Mouse (Mus musculus) heart, embryonic 14.5 days (tissue): Measurements from ENCODE around the gene Wnt5a. TPM values are rescaled to one million over a fixed set of nuclear protein-coding genes. Genes with fewer than 3 reads are reported as not detected.

ENCODE experiments used
- ATAC-seq: fragments of 200-750 bp; cut with Nextera tagmentation; 2 replicates; pipeline ENCODE4 v1.8.0; 2017; ENCODE audit warnings: low read depth, moderate TSS enrichment; ENCODE audit not compliant: insufficient number of reproducible peaks, insufficient read depth, low FRiP score
- H3K27ac ChIP-seq, 2 experiments: fragments of 200-500 bp in 1 of 2; fragments of 300-500 bp in 1 of 2; sonication (generic) in 1 of 2; replicated peaks in 1 of 2; 2 replicates each; pipeline ENCODE4 v1.5.1; 2012 to 2014; ENCODE audit warnings: low read depth in 2 of 2, low read length in 2 of 2, control low read depth in 1 of 2, mild to moderate bottlenecking in 1 of 2, mixed read lengths in 1 of 2; ENCODE audit not compliant: control insufficient read depth in 1 of 2, insufficient read depth in 1 of 2
- H3K27me3 ChIP-seq: fragments of 300-500 bp; sonication (generic); 2 replicates; pipeline ENCODE4 v1.6.1; 2014; ENCODE audit warnings: mild to moderate bottlenecking, low read length, control low read depth; ENCODE audit not compliant: control insufficient read depth, insufficient read depth
- H3K36me3 ChIP-seq: fragments of 300-500 bp; sonication (generic); 2 replicates; pipeline ENCODE4 v1.6.1; 2014; ENCODE audit warnings: mild to moderate bottlenecking, control low read depth, low read length, mixed read lengths; ENCODE audit not compliant: control insufficient read depth, insufficient read depth
- H3K4me1 ChIP-seq, 2 experiments: fragments of 200-500 bp in 1 of 2; fragments of 300-500 bp in 1 of 2; sonication (generic) in 1 of 2; 2 replicates each; pipeline ENCODE4 v1.6.1; 2012 to 2014; ENCODE audit warnings: low read length in 2 of 2, control low read depth in 1 of 2, mixed read lengths in 1 of 2; ENCODE audit not compliant: control insufficient read depth in 2 of 2, insufficient read depth in 2 of 2
- H3K4me2 ChIP-seq: fragments of 300-500 bp; sonication (generic); 2 replicates; pipeline ENCODE4 v1.6.1; 2014; ENCODE audit warnings: mild to moderate bottlenecking, low read length
- H3K4me3 ChIP-seq, 2 experiments: fragments of 200-500 bp in 1 of 2; fragments of 300-500 bp in 1 of 2; sonication (generic) in 1 of 2; 2 replicates each; pipeline ENCODE4 v1.5.1; 2012 to 2014; ENCODE audit warnings: low read length in 2 of 2, mild to moderate bottlenecking in 2 of 2, control low read depth in 1 of 2, low read depth in 1 of 2, moderate library complexity in 1 of 2; ENCODE audit not compliant: control insufficient read depth in 1 of 2, insufficient read depth in 1 of 2
- H3K9ac ChIP-seq: fragments of 300-500 bp; sonication (generic); 2 replicates; pipeline ENCODE4 v1.6.1; 2014; ENCODE audit warnings: mild to moderate bottlenecking, low read length
- H3K9me3 ChIP-seq: fragments of 300-500 bp; sonication (generic); 2 replicates; pipeline ENCODE4 v1.6.1; 2016; ENCODE audit warnings: low read length, control low read depth; ENCODE audit not compliant: control insufficient read depth
- WGBS: fragments of 180-500 bp; shearing (Covaris S2); extraction: QIAGEN DNeasy Blood & Tissue Kit; methylation state at CpG from one replicate; pipeline ENCODE4 v1.1.7; 2014; 5-methylcytosine and 5-hydroxymethylcytosine counted together
- polyA plus RNA-seq: library from polyadenylated mRNA; unstranded; fragments of >200 nt; fragmentation: Nextera tagmentation; extraction: Ambion mirVana; gene quantifications from 2 replicates; pipeline ENCODE4 v1.2.1, GENCODE M21; 2014

Gene Wnt5a
- 15.3 and 17.7 TPM in 2 replicates for polyA plus RNA-seq

DNA sequence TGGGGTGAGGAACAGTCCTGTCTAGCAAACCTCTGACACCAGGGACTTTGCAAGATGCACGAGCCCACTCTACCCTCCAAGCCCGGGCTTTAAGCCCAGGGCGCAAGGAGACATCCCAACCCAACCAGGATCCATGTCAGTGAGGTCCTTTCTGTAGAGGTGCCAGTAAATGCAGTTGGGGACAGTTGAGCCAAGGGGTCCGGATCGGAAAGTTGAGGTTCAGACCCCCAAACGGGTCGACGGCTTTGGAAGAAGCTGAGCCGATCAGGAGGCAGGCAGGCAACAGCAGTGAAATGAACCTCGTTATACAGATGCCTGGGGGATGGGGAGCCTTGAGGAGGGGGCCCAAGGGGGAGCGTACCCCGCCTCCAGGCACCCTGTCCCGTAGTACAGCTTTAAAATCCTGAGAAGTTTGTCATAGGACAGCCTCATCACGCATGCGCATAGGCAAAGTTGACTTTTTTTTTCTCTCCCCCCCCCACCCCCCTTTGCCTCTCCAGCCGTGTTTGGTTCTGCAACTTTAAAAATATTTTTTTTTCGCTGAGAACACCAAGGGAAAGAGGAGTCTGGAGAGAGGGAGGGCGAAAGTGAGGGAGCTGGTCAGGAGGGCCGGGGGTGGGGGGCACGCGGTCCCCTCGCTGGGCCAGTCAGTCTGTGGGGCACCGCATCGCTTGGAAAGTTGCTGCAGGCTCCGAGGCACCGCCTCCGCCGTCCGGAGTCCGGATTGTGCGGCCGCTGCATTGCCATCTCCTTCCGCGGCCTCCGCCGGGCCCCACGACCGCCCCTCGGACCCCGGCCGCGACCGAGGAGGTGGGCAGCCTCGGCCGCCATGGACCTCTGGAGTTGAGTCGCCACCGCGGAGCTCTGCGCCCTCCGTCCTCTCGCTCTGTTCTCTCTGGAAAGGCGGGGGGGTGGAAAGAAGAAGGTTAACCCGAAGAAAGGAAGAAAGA is at the start of gene Wnt5a:
Wnt5a (plus strand) TSS at position 650 of the 950 bp plus-strand sequence.
- H3K4me2 ChIP-seq, result peak within 1 kb of the TSS; percentile 97
- H3K9me3 ChIP-seq, result no peaks in the 10 kb centered on the region
- H3K4me1 ChIP-seq, result peaks cover 9 to 13% of the 10 kb centered on the region in 2 experiments; a peak in 3 of 4 replicates
- peak within 1 kb of the TSS; percentile 93 for H3K9ac ChIP-seq
- no peaks in the 10 kb centered on the region for H3K36me3 ChIP-seq
- peak within 1 kb of the TSS; percentile 91 to 94 for H3K27ac ChIP-seq
- peaks cover 22% of the 10 kb centered on the region for H3K27me3 ChIP-seq
- WGBS, result 2% methylated on average over 53 of the region's 53 CpGs
- H3K4me3 ChIP-seq, result peak within 1 kb of the TSS; percentile 58 to 82
- 0 out of 2 replicates have a peak, but pooled peaks have one; percentile 6 for ATAC-seq

GRCm38 (mm10) chr14:28456372-28457076 is 48.0 kb upstream of the Wnt5a start:
- ATAC-seq, result no peak
- no peaks in the 10 kb centered on the region for H3K4me1 ChIP-seq
- H3K27ac ChIP-seq, result no peak overlapping the region
- 79% methylated on average over 7 of the region's 7 CpGs for WGBS
- H3K36me3 ChIP-seq, result no peaks in the 10 kb centered on the region
- H3K9ac ChIP-seq, result no peak overlapping the region
- H3K4me3 ChIP-seq, result no peak overlapping the region
- H3K4me2 ChIP-seq, result no peak overlapping the region
- no peaks in the 10 kb centered on the region for H3K27me3 ChIP-seq
- no peaks in the 10 kb centered on the region for H3K9me3 ChIP-seq

DNA sequence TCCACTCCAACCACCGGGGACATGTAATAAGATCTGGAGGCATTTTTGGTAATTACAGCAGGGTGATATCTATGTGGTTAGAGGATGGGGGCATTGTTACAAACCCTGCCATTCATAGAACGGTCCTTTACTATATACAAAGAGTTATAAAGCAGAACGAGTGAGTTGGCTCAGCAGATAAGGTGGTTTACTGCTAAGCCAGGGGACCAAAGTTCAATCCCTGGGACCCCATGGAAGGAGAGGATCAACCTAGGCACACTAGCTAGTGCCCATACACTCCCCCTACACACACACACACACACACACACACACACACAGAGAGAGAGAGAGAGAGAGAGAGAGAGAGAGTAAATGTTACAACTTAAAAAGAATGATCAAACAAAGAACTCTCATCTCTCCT is 47.1 kb upstream of the Wnt5a start:
- Histone ChIP-seq H3K4me3 (no peak overlapping the region), H3K4me2 (no peak overlapping the region), H3K9ac (no peak overlapping the region), H3K27ac (no peak overlapping the region), H3K9me3 (no peaks in the 10 kb centered on the region), H3K36me3 (no peaks in the 10 kb centered on the region), H3K27me3 (no peaks in the 10 kb centered on the region), H3K4me1 (no peaks in the 10 kb centered on the region)
- no peak for ATAC-seq
- WGBS, result 70% methylated on average over 3 of the region's 3 CpGs

DNA sequence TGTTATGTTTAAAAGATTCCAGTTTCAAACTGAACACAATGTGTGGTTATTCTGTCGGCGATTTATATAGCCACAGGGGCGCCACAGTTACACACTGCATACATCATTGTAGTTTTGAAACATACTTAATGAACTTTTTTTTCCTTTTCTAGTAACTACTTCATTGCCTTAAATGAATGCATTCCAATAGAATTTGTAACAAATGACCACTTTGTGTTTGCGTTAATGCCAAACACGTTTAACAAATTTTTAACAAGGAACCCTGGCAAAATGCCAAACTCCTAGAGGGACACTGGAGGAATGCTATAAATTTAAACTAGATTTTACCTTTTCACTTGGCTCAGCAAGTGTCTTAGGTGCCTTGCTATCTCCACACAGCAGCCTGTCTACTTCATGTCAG is 36.6 kb upstream of the Wnt5a start:
- Histone ChIP-seq H3K4me2 (no peak overlapping the region), H3K27ac (no peak overlapping the region), H3K27me3 (no peaks in the 10 kb centered on the region), H3K36me3 (no peaks in the 10 kb centered on the region), H3K9ac (no peak overlapping the region), H3K4me3 (no peak overlapping the region), H3K4me1 (no peaks in the 10 kb centered on the region), H3K9me3 (no peaks in the 10 kb centered on the region)
- ATAC-seq, result no peak
- 80% methylated on average over 5 of the region's 5 CpGs for WGBS

DNA sequence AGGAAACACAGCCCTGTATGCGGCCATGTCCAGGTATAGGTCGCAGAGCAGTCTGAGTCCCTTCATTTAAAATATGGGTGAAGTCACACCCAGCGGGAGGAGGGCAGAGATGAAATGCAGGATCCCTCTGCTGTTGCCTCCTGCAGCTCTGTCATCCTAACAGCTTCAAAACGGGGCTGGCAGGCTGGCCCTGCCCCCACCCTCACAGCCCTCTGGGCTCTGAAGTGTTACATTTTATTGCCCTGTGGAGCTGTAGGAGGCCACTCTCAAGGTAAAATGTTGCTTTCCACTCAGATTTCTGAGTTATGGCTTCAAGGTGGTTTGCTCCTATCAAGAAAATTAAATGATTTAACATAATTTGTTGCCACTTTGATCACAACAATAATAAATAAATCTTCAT is 34.9 kb upstream of the Wnt5a start:
- 21% methylated on average over 4 of the region's 4 CpGs for WGBS

DNA sequence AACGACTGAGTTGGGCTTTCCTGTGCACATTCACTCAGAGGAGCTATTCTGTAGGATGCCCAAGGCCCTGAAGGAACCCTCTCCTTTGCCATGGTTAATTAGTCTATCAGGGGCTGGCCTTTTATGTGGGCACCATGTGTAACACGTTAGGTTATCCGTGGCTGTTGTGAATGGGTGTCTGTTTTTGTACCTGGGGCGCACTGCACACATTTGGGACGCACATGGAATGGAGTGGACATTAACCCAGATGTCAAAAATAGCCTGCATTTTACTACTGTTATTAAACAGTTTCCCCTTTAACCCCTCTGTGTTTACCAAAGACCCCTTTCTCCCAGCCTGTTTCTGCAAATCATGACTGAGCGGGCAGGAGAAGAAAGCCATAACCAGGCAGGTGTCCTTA is 34.3 kb upstream of the Wnt5a start:
- no peaks in the 10 kb centered on the region for H3K36me3 ChIP-seq
- ATAC-seq, result no peak
- no peak overlapping the region for H3K4me2 ChIP-seq
- no peaks in the 10 kb centered on the region for H3K27me3 ChIP-seq
- no peak overlapping the region for H3K4me3 ChIP-seq
- H3K9me3 ChIP-seq, result no peaks in the 10 kb centered on the region
- H3K9ac ChIP-seq, result no peak overlapping the region
- no peak overlapping the region for H3K27ac ChIP-seq
- WGBS, result 84% methylated on average over 6 of the region's 6 CpGs
- no peaks in the 10 kb centered on the region for H3K4me1 ChIP-seq

More for the DNA sequence above, 34.9 kb upstream of the Wnt5a start:
- no peaks in the 10 kb centered on the region for H3K9me3 ChIP-seq
- H3K27ac ChIP-seq, result no peak overlapping the region
- no peak for ATAC-seq
- no peak overlapping the region for H3K4me3 ChIP-seq
- no peaks in the 10 kb centered on the region for H3K27me3 ChIP-seq
- no peak overlapping the region for H3K9ac ChIP-seq
- no peaks in the 10 kb centered on the region for H3K4me1 ChIP-seq
- H3K36me3 ChIP-seq, result no peaks in the 10 kb centered on the region
- H3K4me2 ChIP-seq, result no peak overlapping the region

- 42% methylated on average over 3 of the region's 3 CpGs for WGBS
- no peak overlapping the region for H3K27ac ChIP-seq
- H3K4me2 ChIP-seq, result peak overlapping the region; percentile 18; the same call in 1 of the 2 replicates
- no peaks in the 10 kb centered on the region for H3K36me3 ChIP-seq
- H3K4me3 ChIP-seq, result no peak overlapping the region
- no peaks in the 10 kb centered on the region for H3K27me3 ChIP-seq
- H3K9ac ChIP-seq, result no peak overlapping the region
- H3K4me1 ChIP-seq, result no peaks in the 10 kb centered on the region
- no peak for ATAC-seq
- H3K9me3 ChIP-seq, result no peaks in the 10 kb centered on the region
Observed at GRCm38 (mm10) chr14:28475012-28475411, 29.5 kb upstream of the Wnt5a start.
